Mouse (Mus musculus) midbrain, postnatal 0 days (tissue): ENCODE measurements around the gene Tnip3. TPM values are rescaled to one million over a fixed set of nuclear protein-coding genes. Genes with fewer than 3 reads are reported as not detected.

Experiments used
- ATAC-seq: fragments of 200-750 bp; cut with Nextera tagmentation; 2 replicates; pipeline ENCODE4 v1.8.0; 2017; ENCODE audit warnings: moderate number of reproducible peaks, mild to moderate bottlenecking, moderate TSS enrichment, moderate library complexity; ENCODE audit not compliant: low FRiP score
- DNase-seq: peaks from one replicate; pipeline ENCODE4 v3.0.0-alpha.2; 2015; ENCODE audit warnings: low spot score
- H3K27ac ChIP-seq: fragments of 300-500 bp; sonication (generic); 2 replicates; pipeline ENCODE4 v1.5.1; 2014; ENCODE audit warnings: low read depth, mild to moderate bottlenecking, low read length, mixed read lengths
- H3K27me3 ChIP-seq: fragments of 300-500 bp; sonication (generic); 2 replicates; pipeline ENCODE4 v1.6.1; 2014; ENCODE audit warnings: low read length, control low read depth, mixed read lengths; ENCODE audit not compliant: insufficient read depth
- H3K36me3 ChIP-seq: fragments of 300-500 bp; sonication (generic); 2 replicates; pipeline ENCODE4 v1.6.1; 2014; ENCODE audit warnings: low read length, control low read depth, mixed read lengths; ENCODE audit not compliant: insufficient read depth
- H3K4me1 ChIP-seq: fragments of 300-500 bp; sonication (generic); 2 replicates; pipeline ENCODE4 v1.6.1; 2014; ENCODE audit warnings: mild to moderate bottlenecking, control low read depth, antibody characterized with exemption, low read length, mixed read lengths; ENCODE audit not compliant: insufficient read depth
- H3K4me2 ChIP-seq: fragments of 300-500 bp; sonication (generic); 2 replicates; pipeline ENCODE4 v1.6.1; 2014; ENCODE audit warnings: low read depth, mild to moderate bottlenecking, low read length, mixed read lengths; ENCODE audit not compliant: poor library complexity, severe bottlenecking
- H3K4me3 ChIP-seq: fragments of 300-500 bp; sonication (generic); 2 replicates; pipeline ENCODE4 v1.5.1; 2014; ENCODE audit warnings: low read depth, mild to moderate bottlenecking, low read length, moderate library complexity
- H3K9ac ChIP-seq: fragments of 300-500 bp; sonication (generic); replicated peaks from 2 replicates; pipeline ENCODE4 v1.6.1; 2014; ENCODE audit warnings: mild to moderate bottlenecking, low read length, moderate library complexity, mixed read lengths; ENCODE audit not compliant: poor library complexity, severe bottlenecking
- H3K9me3 ChIP-seq: fragments of 300-500 bp; sonication (generic); 2 replicates; pipeline ENCODE4 v1.6.1; 2016; ENCODE audit warnings: low read length, control low read depth
- CTCF ChIP-seq: IDR thresholded peaks from 2 replicates; pipeline ENCODE4 v1.5.1; 2016; ENCODE audit warnings: antibody characterized with exemption, mild to moderate bottlenecking
- WGBS: fragments of 180-500 bp; shearing (Covaris S2); extraction: QIAGEN DNeasy Blood & Tissue Kit; methylation state at CpG from one replicate; pipeline ENCODE4 v1.1.7; 2014; 5-methylcytosine and 5-hydroxymethylcytosine counted together
- polyA plus RNA-seq: library from polyadenylated mRNA; unstranded; fragments of >200 nt; fragmentation: Nextera tagmentation; extraction: Ambion mirVana; gene quantifications from 2 replicates; pipeline ENCODE4 v1.2.1, GENCODE M21; 2015
- total RNA-seq: library from RNA; depleted of rRNA; stranded (reverse); fragments of >200 nt; gene quantifications from 2 replicates; pipeline ENCODE4 v1.2.3, GENCODE M21; 2014

Gene Tnip3
- total and polyA plus RNA-seq, 2 experiments from 2014 or later: not detected

- Histone ChIP-seq H3K36me3 (no peaks in the 10 kb centered on the region), H3K4me2 (no peak overlapping the region), H3K4me1 (no peaks in the 10 kb centered on the region), H3K9me3 (no peaks in the 10 kb centered on the region), H3K27ac (no peak overlapping the region), H3K4me3 (no peak overlapping the region), H3K9ac (no peak overlapping the region), H3K27me3 (no peaks in the 10 kb centered on the region)
- ATAC-seq: no peak
- no peak for DNase-seq
- TF ChIP-seq CTCF: no peak
- 77% methylated on average over 4 of the region's 4 CpGs for whole genome bisulfite sequencing
Measured at GRCm38 (mm10) chr6:65615641-65616040, 90.5 kb downstream of the Tnip3 start.

GRCm38 (mm10) chr6:65621260-65621659, 96.1 kb downstream of the Tnip3 start:
- Histone ChIP-seq H3K9ac (no peak overlapping the region), H3K4me3 (no peak overlapping the region), H3K27ac (no peak overlapping the region), H3K4me1 (no peaks in the 10 kb centered on the region), H3K9me3 (no peaks in the 10 kb centered on the region), H3K27me3 (no peaks in the 10 kb centered on the region), H3K4me2 (no peak overlapping the region), H3K36me3 (no peaks in the 10 kb centered on the region)
- TF ChIP-seq CTCF: no peak
- ATAC-seq (no peak), DNase-seq (no peak)

- Histone ChIP-seq H3K4me1 (no peaks in the 10 kb centered on the region), H3K9me3 (no peaks in the 10 kb centered on the region), H3K36me3 (no peaks in the 10 kb centered on the region), H3K27me3 (no peaks in the 10 kb centered on the region), H3K27ac (no peak overlapping the region), H3K9ac (no peak overlapping the region), H3K4me3 (no peak overlapping the region), H3K4me2 (no peak overlapping the region)
- no peak for DNase-seq
- 73% methylated on average over 3 of the region's 3 CpGs for WGBS
- ATAC-seq: no peak
- no peak for TF ChIP-seq CTCF
Measured at GRCm38 (mm10) chr6:65623016-65623715, 98.1 kb downstream of the Tnip3 start.

GRCm38 (mm10) chr6:65630578-65630977, 105.5 kb downstream of the Tnip3 start:
- Histone ChIP-seq H3K9ac (no peak overlapping the region), H3K4me3 (no peak overlapping the region), H3K27me3 (no peaks in the 10 kb centered on the region), H3K4me2 (no peak overlapping the region), H3K27ac (no peak overlapping the region), H3K36me3 (no peaks in the 10 kb centered on the region), H3K4me1 (no peaks in the 10 kb centered on the region), H3K9me3 (no peaks in the 10 kb centered on the region)
- TF ChIP-seq CTCF: no peak
- ATAC-seq (no peak), DNase-seq (no peak)
- WGBS: 92% methylated on average over 2 of the region's 2 CpGs

GRCm38 (mm10) chr6:65632184-65632583, 107.1 kb downstream of the Tnip3 start:
- no peak for ATAC-seq
- H3K9me3 ChIP-seq: no peaks in the 10 kb centered on the region
- H3K4me1 ChIP-seq: no peaks in the 10 kb centered on the region
- H3K27ac ChIP-seq: no peak overlapping the region
- H3K36me3 ChIP-seq: no peaks in the 10 kb centered on the region
- no peak overlapping the region for H3K4me2 ChIP-seq
- 91% methylated on average over 5 of the region's 5 CpGs for WGBS
- TF ChIP-seq CTCF: no peak
- H3K27me3 ChIP-seq: no peaks in the 10 kb centered on the region
- no peak for DNase-seq
- no peak overlapping the region for H3K4me3 ChIP-seq
- H3K9ac ChIP-seq: no peak overlapping the region

- TF ChIP-seq CTCF: no peak
- Histone ChIP-seq H3K4me3 (no peak overlapping the region), H3K4me2 (no peak overlapping the region), H3K27ac (no peak overlapping the region), H3K4me1 (no peaks in the 10 kb centered on the region), H3K36me3 (no peaks in the 10 kb centered on the region), H3K9me3 (no peaks in the 10 kb centered on the region), H3K27me3 (no peaks in the 10 kb centered on the region), H3K9ac (no peak overlapping the region)
- no peak for DNase-seq
- ATAC-seq: no peak
Measured at GRCm38 (mm10) chr6:65642431-65642830, 117.3 kb downstream of the Tnip3 start.
